ENCODE assay signal across 7 mouse cellular contexts in the genomic region with DNA sequence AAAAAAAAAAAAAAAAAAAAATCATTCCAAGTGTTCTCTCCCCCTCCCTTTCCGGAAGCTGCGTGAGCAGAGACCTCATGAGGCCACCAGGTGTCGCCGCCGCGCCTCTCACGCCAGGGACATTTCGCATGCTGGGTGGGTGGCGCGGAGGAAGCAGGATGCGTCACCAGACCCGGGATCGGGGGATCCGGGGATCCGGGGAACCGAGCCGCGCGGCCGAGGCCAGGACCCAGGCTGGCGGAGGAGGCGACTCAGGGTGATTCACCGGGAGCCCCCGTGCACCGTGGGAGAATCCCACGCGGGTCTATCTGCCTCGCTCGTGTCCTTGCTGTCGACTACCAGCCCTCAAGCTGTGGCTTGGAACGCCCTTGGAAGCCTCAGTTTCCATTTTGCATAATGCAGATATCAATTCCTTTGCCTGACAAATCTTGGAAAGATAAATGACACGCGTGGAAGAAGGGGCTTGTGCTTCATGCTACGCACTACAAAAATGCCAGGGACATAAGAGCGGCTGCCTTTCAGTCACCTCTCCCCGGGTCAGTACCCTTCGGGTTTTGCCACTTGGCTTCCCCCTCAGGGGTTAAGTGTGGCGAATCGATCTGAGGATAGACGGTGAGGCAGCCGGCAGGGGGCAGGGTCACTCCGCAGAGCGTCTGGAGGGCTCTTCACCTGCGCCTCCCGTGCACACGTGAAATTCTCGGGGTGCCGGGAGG. TPM values are rescaled to one million over a fixed set of nuclear protein-coding genes. Genes with fewer than 3 reads are reported as not detected.
DNase-seq lines count a peak whose midpoint lies in the region; ATAC-seq and TF ChIP-seq lines count a peak whose summit lies in the region.

No protein-coding gene starts in this region.

- ATAC-seq in limb, embryonic 11.5 days (ENCODE audit: insufficient number of reproducible peaks, low FRiP score, low TSS enrichment, low read depth), result 0 out of 2 replicates have a peak, but pooled peaks have one; percentile 11
- ATAC-seq in midbrain, embryonic 13.5 days, result peak; percentile 38

- under 1% methylated on average over 48 of the region's 48 CpGs for WGBS in embryonic facial prominence, embryonic 10.5 days
- WGBS in limb, embryonic 11.5 days, result under 1% methylated on average over 48 of the region's 48 CpGs
- WGBS in midbrain, embryonic 13.5 days, result under 1% methylated on average over 48 of the region's 48 CpGs
- under 1% methylated on average over 48 of the region's 48 CpGs for whole genome bisulfite sequencing in small intestine, adult 2 months

- peaks cover 67% of the 10 kb centered on the region for H3K4me1 ChIP-seq in embryonic facial prominence, embryonic 10.5 days
- H3K4me1 ChIP-seq in limb, embryonic 11.5 days (ENCODE audit: control insufficient read depth, insufficient read depth, low read length), result peaks cover 42% of the 10 kb centered on the region
- peaks cover 47% of the 10 kb centered on the region for H3K4me1 ChIP-seq in midbrain, embryonic 13.5 days (replicated peaks)
- peaks cover 25% of the 10 kb centered on the region for H3K4me1 ChIP-seq in small intestine, adult 2 months (ENCODE audit: control insufficient read depth, insufficient read depth, insufficient read length, low read length)

- peak; percentile 96 for DNase-seq in adrenal gland, postnatal 14 days
- DNase-seq in embryonic facial prominence, embryonic 10.5 days (ENCODE audit: low spot score), result peak; percentile 92
- DNase-seq in heart, adult 11 months, result peak; percentile 99
- peak; percentile 91 for DNase-seq in kidney, adult 18-20 months
- DNase-seq in limb, embryonic 11.5 days (ENCODE audit: low spot score), result peak; percentile 91

- no peaks in the 10 kb centered on the region for H3K36me3 ChIP-seq in embryonic facial prominence, embryonic 10.5 days (replicated peaks)
- H3K36me3 ChIP-seq in limb, embryonic 11.5 days (ENCODE audit: control insufficient read depth, insufficient read depth, low read length), result no peaks in the 10 kb centered on the region
- no peaks in the 10 kb centered on the region for H3K36me3 ChIP-seq in midbrain, embryonic 13.5 days
- H3K36me3 ChIP-seq in small intestine, adult 2 months (ENCODE audit: control insufficient read depth, insufficient read depth, low read length), result no peaks in the 10 kb centered on the region

- H3K4me3 ChIP-seq in embryonic facial prominence, embryonic 10.5 days, result peak overlapping the region; percentile 64
- peak overlapping the region; percentile 56 for H3K4me3 ChIP-seq in limb, embryonic 11.5 days (ENCODE audit: low read depth, low read length)
- H3K4me3 ChIP-seq in midbrain, embryonic 13.5 days (replicated peaks), result peak overlapping the region; percentile 51
- peak overlapping the region; percentile 72 for H3K4me3 ChIP-seq in small intestine, adult 2 months (ENCODE audit: low read depth, low read length)

- no peaks in the 10 kb centered on the region for H3K9me3 ChIP-seq in embryonic facial prominence, embryonic 10.5 days
- H3K9me3 ChIP-seq in limb, embryonic 11.5 days (ENCODE audit: control insufficient read depth, low read length), result no peaks in the 10 kb centered on the region
- H3K9me3 ChIP-seq in midbrain, embryonic 13.5 days, result no peaks in the 10 kb centered on the region

- H3K9ac ChIP-seq in limb, embryonic 11.5 days (ENCODE audit: low read length), result peak overlapping the region; percentile 45
- peak overlapping the region; percentile 73 for H3K9ac ChIP-seq in midbrain, embryonic 13.5 days (replicated peaks)

- peak; percentile 79 for TF ChIP-seq CTCF in small intestine, adult 2 months (IDR thresholded peaks at IDR 0.05; ENCODE audit: extremely low read depth, insufficient read length, insufficient replicate concordance, low read depth, low read length)

- H3K4me2 ChIP-seq in limb, embryonic 11.5 days (ENCODE audit: low read depth, severe bottlenecking), result peak overlapping the region; percentile 81
- peak overlapping the region; percentile 79 for H3K4me2 ChIP-seq in midbrain, embryonic 13.5 days (replicated peaks)

- peaks cover 38% of the 10 kb centered on the region for H3K27me3 ChIP-seq in embryonic facial prominence, embryonic 10.5 days (replicated peaks; ENCODE audit: low read depth, poor library complexity, severe bottlenecking)
- H3K27me3 ChIP-seq in limb, embryonic 11.5 days (ENCODE audit: control insufficient read depth, insufficient read depth, low read length), result peaks cover 28% of the 10 kb centered on the region
- peaks cover 35% of the 10 kb centered on the region for H3K27me3 ChIP-seq in midbrain, embryonic 13.5 days
- H3K27me3 ChIP-seq in small intestine, adult 2 months (ENCODE audit: control insufficient read depth, insufficient read depth, low read length), result no peaks in the 10 kb centered on the region

- H3K27ac ChIP-seq in embryonic facial prominence, embryonic 10.5 days (replicated peaks), result peak overlapping the region; percentile 78
- H3K27ac ChIP-seq in limb, embryonic 11.5 days (replicated peaks; ENCODE audit: low read depth, low read length), result no peak overlapping the region
- peak overlapping the region; percentile 74 for H3K27ac ChIP-seq in midbrain, embryonic 13.5 days
- peak overlapping the region; percentile 87 for H3K27ac ChIP-seq in small intestine, adult 2 months (ENCODE audit: insufficient read depth, low read depth, low read length)

- TF ChIP-seq POLR2A in small intestine, adult 2 months (IDR thresholded peaks at IDR 0.05; ENCODE audit: low read depth, low read length), result no peak; the same call in 1 of the 2 replicates

RNA-seq across cellular contexts. Expression of gene Gadd45b, which starts 1.1 kb away (rescaled TPM):
- total RNA-seq in adrenal gland, postnatal 14 days (2021), result 29.8 and 91.3 TPM in 2 replicates
- 6.5 and 6.8 TPM in 2 replicates for polyA plus RNA-seq in embryonic facial prominence, embryonic 10.5 days (2016; fragmentation: Nextera tagmentation; extraction: Ambion mirVana)
- 10.9 and 12.3 TPM in 2 replicates for polyA plus RNA-seq in limb, embryonic 11.5 days (2014; fragmentation: Nextera tagmentation; extraction: Ambion mirVana)
- 4.0 and 4.9 TPM in 2 replicates for polyA plus RNA-seq in midbrain, embryonic 13.5 days (2015; fragmentation: Nextera tagmentation; extraction: Ambion mirVana)
- 16.2 and 29.7 TPM in 2 replicates for polyA plus RNA-seq in small intestine, adult 2 months (2012; rRNA removed)

RNA-seq across cellular contexts. Expression of gene Lmnb2, which starts 10.7 kb away (rescaled TPM):
- total RNA-seq in adrenal gland, postnatal 14 days (2021), result 14.9 and 15.8 TPM in 2 replicates
- 82.7 and 83.1 TPM in 2 replicates for polyA plus RNA-seq in embryonic facial prominence, embryonic 10.5 days (2016; fragmentation: Nextera tagmentation; extraction: Ambion mirVana)
- polyA plus RNA-seq in limb, embryonic 11.5 days (2014; fragmentation: Nextera tagmentation; extraction: Ambion mirVana), result 23.3 and 26.7 TPM in 2 replicates
- polyA plus RNA-seq in midbrain, embryonic 13.5 days (2015; fragmentation: Nextera tagmentation; extraction: Ambion mirVana), result 46.9 and 48.2 TPM in 2 replicates
- polyA plus RNA-seq in small intestine, adult 2 months (2012; rRNA removed), result 14.5 and 29.2 TPM in 2 replicates

RNA-seq across cellular contexts. Expression of gene Timm13, which starts 28.0 kb away (rescaled TPM):
- total RNA-seq in adrenal gland, postnatal 14 days (2021), result 252 and 257 TPM in 2 replicates
- polyA plus RNA-seq in embryonic facial prominence, embryonic 10.5 days (2016; fragmentation: Nextera tagmentation; extraction: Ambion mirVana), result 349 and 359 TPM in 2 replicates
- 336 and 355 TPM in 2 replicates for polyA plus RNA-seq in limb, embryonic 11.5 days (2014; fragmentation: Nextera tagmentation; extraction: Ambion mirVana)
- polyA plus RNA-seq in midbrain, embryonic 13.5 days (2015; fragmentation: Nextera tagmentation; extraction: Ambion mirVana), result 331 TPM in 2 replicates
- polyA plus RNA-seq in small intestine, adult 2 months (2012; rRNA removed), result 132 and 250 TPM in 2 replicates

RNA-seq across cellular contexts. Expression of gene Tmprss9, which starts 57.1 kb away (rescaled TPM):
- 0.11 TPM in 1 of 2 replicates, not detected in the other for total RNA-seq in adrenal gland, postnatal 14 days (2021)
- polyA plus RNA-seq in embryonic facial prominence, embryonic 10.5 days (2016; fragmentation: Nextera tagmentation; extraction: Ambion mirVana), result 0.06 and 0.10 TPM in 2 replicates
- polyA plus RNA-seq in limb, embryonic 11.5 days (2014; fragmentation: Nextera tagmentation; extraction: Ambion mirVana), result not detected in 2 replicates
- polyA plus RNA-seq in midbrain, embryonic 13.5 days (2015; fragmentation: Nextera tagmentation; extraction: Ambion mirVana), result 0.15 and 0.31 TPM in 2 replicates
- 0.66 and 1.3 TPM in 2 replicates for polyA plus RNA-seq in small intestine, adult 2 months (2012; rRNA removed)
